8 mouse cellular contexts compared by ENCODE assay signal in the genomic region with DNA sequence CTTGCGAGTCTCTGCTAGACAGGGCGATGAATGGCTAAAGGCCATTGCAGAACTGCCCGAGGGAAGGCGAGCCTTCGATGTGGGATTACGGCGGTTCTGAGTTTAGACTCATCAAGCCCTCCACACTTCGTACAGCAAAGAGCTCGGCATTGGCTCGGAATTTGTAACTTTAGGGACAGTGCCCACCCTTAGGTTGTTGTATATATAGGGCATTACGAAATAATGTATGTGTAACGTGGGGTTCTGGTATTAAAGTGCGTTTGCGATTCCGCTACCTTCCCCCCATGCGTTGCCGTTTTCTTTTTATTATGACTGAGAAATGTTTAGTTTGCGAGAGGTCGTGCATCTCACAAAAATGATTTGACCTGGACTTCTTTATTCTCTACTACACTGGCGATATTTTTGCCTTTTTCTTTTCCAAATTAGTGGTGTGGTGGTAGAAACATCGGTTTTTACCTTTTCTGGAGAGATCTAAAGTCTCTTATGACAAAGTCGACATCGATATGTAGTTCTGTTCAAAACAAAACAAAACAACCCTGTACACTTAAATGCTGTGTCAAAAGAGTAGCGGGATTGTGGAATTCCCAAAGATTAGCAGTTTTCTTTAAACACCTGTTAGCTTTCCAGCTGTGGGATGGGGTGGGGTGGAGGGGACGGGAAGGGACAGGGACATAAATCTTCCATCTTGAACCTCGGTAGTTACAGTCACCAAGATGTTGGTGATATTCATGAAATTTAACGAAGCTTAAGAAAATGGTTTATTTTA. TPM values are rescaled to one million over a fixed set of nuclear protein-coding genes. Genes with fewer than 3 reads are reported as not detected.
DNase-seq lines count a peak whose midpoint lies in the region; ATAC-seq and TF ChIP-seq lines count a peak whose summit lies in the region.
"Not testable (repeated sequence)": the region's sequence is repeated elsewhere in the genome, so short reads cannot be mapped to it uniquely, and the experiment has no call there.

No protein-coding gene starts in this region.

- peak; percentile 51 for DNase-seq in A20 (ENCODE audit: low read depth, low spot score)
- not testable (repeated sequence) for DNase-seq in embryonic facial prominence, embryonic 14.5 days (ENCODE audit: low spot score); heart, embryonic 10.5 days (ENCODE audit: low spot score); hindbrain, postnatal 0 days (ENCODE audit: low spot score); limb, embryonic 11.5 days (ENCODE audit: low spot score)
- DNase-seq in naive thymus-derived CD4-positive, alpha-beta T cell, adult 2 months (ENCODE audit: low read depth) = peak; percentile 42

- TF ChIP-seq CTCF in hindbrain, postnatal 0 days (IDR thresholded peaks at IDR 0.05; ENCODE audit: low read depth) = not testable (repeated sequence)

- H3K4me3 ChIP-seq in embryonic facial prominence, embryonic 14.5 days (ENCODE audit: low read depth, low read length) = peak overlapping the region; percentile 45
- peak overlapping the region; percentile 59 for H3K4me3 ChIP-seq in heart, embryonic 10.5 days
- H3K4me3 ChIP-seq in hindbrain, postnatal 0 days (ENCODE audit: low read length) = peak overlapping the region; percentile 40
- H3K4me3 ChIP-seq in limb, embryonic 11.5 days (ENCODE audit: low read depth, low read length) = peak overlapping the region; percentile 32
- H3K4me3 ChIP-seq in lung, embryonic 15.5 days = peak overlapping the region; percentile 47

- ATAC-seq in activated CD4-positive, CD25-positive, alpha-beta regulatory T cell, adult 4 months = peak; percentile 6
- ATAC-seq in embryonic facial prominence, embryonic 14.5 days (ENCODE audit: low read depth); hindbrain, postnatal 0 days; limb, embryonic 11.5 days (ENCODE audit: insufficient number of reproducible peaks, low FRiP score, low TSS enrichment, low read depth); lung, embryonic 15.5 days (ENCODE audit: borderline replicate concordance, extremely low read depth, low FRiP score, low TSS enrichment): not testable (repeated sequence)

- H3K9ac ChIP-seq in embryonic facial prominence, embryonic 14.5 days (ENCODE audit: low read depth, low read length) = peak overlapping the region; percentile 56
- H3K9ac ChIP-seq in hindbrain, postnatal 0 days (replicated peaks; ENCODE audit: low read length) = peak overlapping the region; percentile 35; the same call in 1 of the 2 replicates
- not testable (repeated sequence) for H3K9ac ChIP-seq in limb, embryonic 11.5 days (ENCODE audit: low read length)
- peak overlapping the region; percentile 40; the same call in 1 of the 2 replicates for H3K9ac ChIP-seq in lung, embryonic 15.5 days

- not testable (repeated sequence) for H3K27me3 ChIP-seq in embryonic facial prominence, embryonic 14.5 days (replicated peaks; ENCODE audit: control insufficient read depth, insufficient read depth, low read length); heart, embryonic 10.5 days (ENCODE audit: insufficient read depth, poor library complexity, severe bottlenecking); hindbrain, postnatal 0 days (ENCODE audit: insufficient read depth, low read length); limb, embryonic 11.5 days (ENCODE audit: control insufficient read depth, insufficient read depth, low read length); lung, embryonic 15.5 days

- H3K9me3 ChIP-seq in embryonic facial prominence, embryonic 14.5 days (ENCODE audit: control insufficient read depth, low read length); heart, embryonic 10.5 days; hindbrain, postnatal 0 days (ENCODE audit: low read length); limb, embryonic 11.5 days (ENCODE audit: control insufficient read depth, low read length); lung, embryonic 15.5 days: not testable (repeated sequence)

- H3K4me1 ChIP-seq in embryonic facial prominence, embryonic 14.5 days (ENCODE audit: control insufficient read depth, insufficient read depth, low read length); heart, embryonic 10.5 days; hindbrain, postnatal 0 days (ENCODE audit: insufficient read depth, low read length); limb, embryonic 11.5 days (ENCODE audit: control insufficient read depth, insufficient read depth, low read length): not testable (repeated sequence)
- peaks cover 11% of the 10 kb centered on the region for H3K4me1 ChIP-seq in lung, embryonic 15.5 days

- H3K4me2 ChIP-seq in embryonic facial prominence, embryonic 14.5 days (ENCODE audit: low read depth, low read length) = peak overlapping the region; percentile 75
- H3K4me2 ChIP-seq in hindbrain, postnatal 0 days (ENCODE audit: low read depth, low read length) = peak overlapping the region; percentile 80
- peak overlapping the region; percentile 36 for H3K4me2 ChIP-seq in limb, embryonic 11.5 days (ENCODE audit: low read depth, severe bottlenecking)
- H3K4me2 ChIP-seq in lung, embryonic 15.5 days = peak overlapping the region; percentile 76

- H3K27ac ChIP-seq in embryonic facial prominence, embryonic 14.5 days (replicated peaks; ENCODE audit: low read depth, low read length); hindbrain, postnatal 0 days; limb, embryonic 11.5 days (replicated peaks; ENCODE audit: low read depth, low read length); lung, embryonic 15.5 days: not testable (repeated sequence)
- peak overlapping the region; percentile 52; the same call in 1 of the 2 replicates for H3K27ac ChIP-seq in heart, embryonic 10.5 days

- 10% methylated on average over 12 of the region's 27 CpGs for WGBS in embryonic facial prominence, embryonic 14.5 days
- 10% methylated on average over 15 of the region's 27 CpGs for WGBS in heart, embryonic 10.5 days
- WGBS in hindbrain, postnatal 0 days = 8% methylated on average over 12 of the region's 27 CpGs
- 6% methylated on average over 15 of the region's 27 CpGs for WGBS in limb, embryonic 11.5 days
- WGBS in lung, embryonic 15.5 days = 7% methylated on average over 14 of the region's 27 CpGs

- H3K36me3 ChIP-seq in embryonic facial prominence, embryonic 14.5 days (ENCODE audit: control insufficient read depth, insufficient read depth, low read length); heart, embryonic 10.5 days; hindbrain, postnatal 0 days (ENCODE audit: insufficient read depth, low read length); limb, embryonic 11.5 days (ENCODE audit: control insufficient read depth, insufficient read depth, low read length); lung, embryonic 15.5 days: not testable (repeated sequence)

RNA-seq across cellular contexts. Expression of a gene that starts 0.5 kb away (rescaled TPM):
- 10 to 100 TPM; 10.2 to 14.2 TPM for polyA plus RNA-seq in activated CD4-positive, CD25-positive, alpha-beta regulatory T cell, adult 4 months (2017; shearing (Covaris generic))
- 2.1 and 2.2 TPM in 2 replicates for polyA plus RNA-seq in embryonic facial prominence, embryonic 14.5 days (2014; fragmentation: Nextera tagmentation; extraction: Ambion mirVana)
- 2.2 and 3.1 TPM in 2 replicates for polyA plus RNA-seq in heart, embryonic 10.5 days (2016; fragmentation: Nextera tagmentation; extraction: Ambion mirVana)
- total RNA-seq in hindbrain, postnatal 0 days (2014; rRNA removed) = 0.84 TPM in 1 of 2 replicates, not detected in the other
- polyA plus RNA-seq in hindbrain, postnatal 0 days (2015; fragmentation: Nextera tagmentation; extraction: Ambion mirVana) = 1.3 and 1.6 TPM in 2 replicates
- polyA plus RNA-seq in limb, embryonic 11.5 days (2014; fragmentation: Nextera tagmentation; extraction: Ambion mirVana) = 3.5 and 4.2 TPM in 2 replicates
- polyA plus RNA-seq in lung, embryonic 15.5 days (2015; fragmentation: Nextera tagmentation; extraction: Ambion mirVana) = 2.9 and 3.3 TPM in 2 replicates
